Mouse (Mus musculus) CH12.LX (cell line): ENCODE results near the gene Sh2d5. TPM values are rescaled to one million over a fixed set of nuclear protein-coding genes. Genes with fewer than 3 reads are reported as not detected.

Experiments
- DNase-seq: peaks from one replicate; pipeline ENCODE4 v3.0.0-alpha.2; 2013; ENCODE audit errors: extremely low read depth
- H3K27ac ChIP-seq: 2 replicates; pipeline ENCODE4 v1.5.1; 2012; ENCODE audit warnings: low read depth, mild to moderate bottlenecking, control low read depth, moderate library complexity; ENCODE audit not compliant: insufficient read depth
- H3K27me3 ChIP-seq: replicated peaks from 2 replicates; pipeline ENCODE3; 2012; ENCODE audit warnings: inconsistent platforms
- H3K36me3 ChIP-seq, 2 experiments: replicated peaks in 1 of 2; 2 replicates each; pipeline versions ENCODE3 to v1.6.1; 2012; ENCODE audit warnings: inconsistent platforms in 1 of 2, low read length in 1 of 2, mild to moderate bottlenecking in 1 of 2, mixed read lengths in 1 of 2, moderate library complexity in 1 of 2; ENCODE audit not compliant: control insufficient read depth in 1 of 2, insufficient read depth in 1 of 2
- H3K4me1 ChIP-seq, 2 experiments: 2 replicates each; pipeline ENCODE4 v1.6.1; 2012; ENCODE audit warnings: inconsistent platforms in 1 of 2, moderate library complexity in 1 of 2; ENCODE audit not compliant: insufficient read depth in 2 of 2, control insufficient read depth in 1 of 2
- H3K4me2 ChIP-seq: 2 replicates; pipeline ENCODE4 v1.6.1; 2012; ENCODE audit warnings: low read depth, mild to moderate bottlenecking, control low read depth; ENCODE audit not compliant: poor library complexity, insufficient read depth, severe bottlenecking
- H3K4me3 ChIP-seq, 3 experiments: fragments of 150-350 bp in 1 of 3; sonication (generic) in 1 of 3; replicated peaks in 1 of 3; 2 replicates each; pipeline versions ENCODE3 to v1.5.1; 2011 to 2012; ENCODE audit warnings: low read depth in 2 of 3, low read length in 2 of 3, mild to moderate bottlenecking in 2 of 3, moderate library complexity in 2 of 3, control low read depth in 1 of 3, improper control_type of control experiment in 1 of 3, inconsistent platforms in 1 of 3, mixed read lengths in 1 of 3; ENCODE audit not compliant: poor library complexity in 1 of 3
- H3K79me2 ChIP-seq: replicated peaks from 2 replicates; pipeline ENCODE4 v1.6.1; 2012; ENCODE audit warnings: mild to moderate bottlenecking, moderate library complexity; ENCODE audit not compliant: control insufficient read depth, poor library complexity, insufficient read depth, severe bottlenecking; ENCODE audit errors: extremely low read depth
- H3K9ac ChIP-seq: 2 replicates; pipeline ENCODE4 v1.6.1; 2012; ENCODE audit warnings: low read depth, mild to moderate bottlenecking, control low read depth, moderate library complexity; ENCODE audit not compliant: insufficient read depth
- H3K9me3 ChIP-seq: replicated peaks from 2 replicates; pipeline ENCODE3; 2012; ENCODE audit warnings: low read length, inconsistent platforms, mixed read lengths
- BHLHE40 ChIP-seq: IDR thresholded peaks from 2 replicates; pipeline ENCODE4 v1.6.1; 2011; ENCODE audit warnings: mild to moderate bottlenecking, low read depth, low read length, improper control_type of control experiment
- CHD1 ChIP-seq: IDR thresholded peaks from 2 replicates; pipeline ENCODE4 v1.6.1; 2012; ENCODE audit warnings: low read depth, low read length, improper control_type of control experiment, inconsistent platforms
- CHD2 ChIP-seq: IDR thresholded peaks from 2 replicates; pipeline ENCODE4 v1.6.1; 2011; ENCODE audit warnings: low read length, improper control_type of control experiment
- GABPA ChIP-seq: IDR thresholded peaks from 2 replicates; pipeline ENCODE4 v1.6.1; 2012; ENCODE audit warnings: low read depth, low read length, improper control_type of control experiment, inconsistent platforms; ENCODE audit not compliant: insufficient replicate concordance
- IRF4 ChIP-seq: IDR thresholded peaks from 2 replicates; pipeline ENCODE4 v1.6.1; 2014; ENCODE audit warnings: low read depth, mild to moderate bottlenecking, inconsistent platforms, low read length, improper control_type of control experiment
- JUN ChIP-seq: IDR thresholded peaks from 2 replicates; pipeline ENCODE4 v1.6.1; 2011; ENCODE audit warnings: low read depth, mild to moderate bottlenecking, low read length, improper control_type of control experiment, moderate library complexity; ENCODE audit not compliant: insufficient read depth
- JUND ChIP-seq: conservative IDR thresholded peaks from 2 replicates; pipeline ENCODE4 v1.6.1; 2011; ENCODE audit warnings: low read depth, low read length, improper control_type of control experiment
- MAX ChIP-seq: IDR thresholded peaks from 2 replicates; pipeline ENCODE4 v1.6.1; 2011; ENCODE audit warnings: low read length, improper control_type of control experiment
- MAZ ChIP-seq: IDR thresholded peaks from 2 replicates; pipeline ENCODE4 v1.6.1; 2012; ENCODE audit warnings: low read depth, mild to moderate bottlenecking, inconsistent platforms, low read length, improper control_type of control experiment, moderate library complexity
- MEF2A ChIP-seq: IDR thresholded peaks from 2 replicates; pipeline ENCODE4 v1.6.1; 2014; ENCODE audit warnings: low read depth, mild to moderate bottlenecking, inconsistent platforms, low read length, improper control_type of control experiment, borderline replicate concordance
- MYC ChIP-seq: IDR thresholded peaks from 2 replicates; pipeline ENCODE4 v1.6.1; 2011; ENCODE audit warnings: low read depth, mild to moderate bottlenecking, improper control_type of control experiment, low read length
- POLR2A ChIP-seq: IDR thresholded peaks from 2 replicates; pipeline ENCODE4 v1.6.1; 2011; ENCODE audit warnings: low read depth, mild to moderate bottlenecking, improper control_type of control experiment, low read length
- SIN3A ChIP-seq: IDR thresholded peaks from 2 replicates; pipeline ENCODE4 v1.6.1; 2012; ENCODE audit warnings: low read length, improper control_type of control experiment, inconsistent platforms
- TCF12 ChIP-seq: IDR thresholded peaks from 2 replicates; pipeline ENCODE4 v1.6.1; 2014; ENCODE audit warnings: low read depth, mild to moderate bottlenecking, inconsistent platforms, low read length, improper control_type of control experiment
- USF1 ChIP-seq: IDR thresholded peaks from 2 replicates; pipeline ENCODE4 v1.6.1; 2014; ENCODE audit warnings: low read depth, mild to moderate bottlenecking, inconsistent platforms, low read length, improper control_type of control experiment
- USF2 ChIP-seq: conservative IDR thresholded peaks from 2 replicates; pipeline ENCODE4 v1.6.1; 2011; ENCODE audit warnings: low read depth, low read length, improper control_type of control experiment
- ZC3H11A ChIP-seq: IDR thresholded peaks from 2 replicates; pipeline ENCODE4 v1.6.1; 2012; ENCODE audit warnings: low read depth, mild to moderate bottlenecking, inconsistent platforms, low read length, improper control_type of control experiment
- ZMIZ1 ChIP-seq: IDR thresholded peaks from 2 replicates; pipeline ENCODE4 v1.6.1; 2012; ENCODE audit warnings: low read depth, mild to moderate bottlenecking, inconsistent platforms, low read length, improper control_type of control experiment
- ZNF384 ChIP-seq: IDR thresholded peaks from 2 replicates; pipeline ENCODE4 v1.6.1; 2012; ENCODE audit warnings: low read depth, low read length, improper control_type of control experiment, inconsistent platforms
- dilution Hi-C: fragments of 300-500 bp; cut with MboI; formaldehyde crosslinking; loops from 2 replicates; pipeline ENCODE4 v1.14.3; 2020; ENCODE audit warnings: low sequenced_read_pairs; ENCODE audit not compliant: extremely low pct_unique_long_range_greater_than_20kb, extremely low pct_ligation_motif_present
- in situ Hi-C: fragments of 300-500 bp; cut with MboI; formaldehyde crosslinking; loops from 3 replicates; pipeline ENCODE4 v1.14.3; 2019; ENCODE audit warnings: low sequenced_read_pairs, low pct_ligation_motif_present, low pct_unique_long_range_greater_than_20kb, mixed read lengths
- polyA plus RNA-seq: library from polyadenylated mRNA; unstranded; fragments of >175 nt; gene quantifications from 2 replicates; pipeline ENCODE4 v1.2.1, GENCODE M21; 2012; ENCODE audit warnings: low read depth; ENCODE audit not compliant: insufficient read length
- total RNA-seq, 2 experiments: library from RNA; depleted of rRNA; stranded (reverse); fragments of 300-350 nt in 1 of 2; fragments of >200 nt in 1 of 2; gene quantifications; 2 replicates each; pipeline ENCODE4 v1.2.3; 2012 to 2014

Sh2d5 gene
- total and polyA plus RNA-seq, 3 experiments: 0.24 to 0.68 (median 0.57) TPM

GRCm38 (mm10) chr4:138220761-138221160, 29.4 kb upstream of the Sh2d5 start:
- no peak overlapping the region for H3K27ac ChIP-seq
- peaks cover 51% of the 10 kb centered on the region for H3K79me2 ChIP-seq
- no peak overlapping the region for H3K4me3 ChIP-seq
- H3K9me3 ChIP-seq: no peaks in the 10 kb centered on the region
- no peaks in the 10 kb centered on the region for H3K27me3 ChIP-seq
- H3K9ac ChIP-seq: no peak overlapping the region
- TF ChIP-seq MYC (no peak), CHD2 (no peak), BHLHE40 (peak; percentile 67), MEF2A (no peak), USF1 (no peak), SIN3A (peak; percentile 30; the same call in 1 of the 2 replicates), ZMIZ1 (no peak), GABPA (no peak), TCF12 (no peak), MAZ (no peak)
- DNase-seq: no peak
- dilution Hi-C loops: no loop called here
- peaks cover 30 to 55% of the 10 kb centered on the region in 2 experiments for H3K36me3 ChIP-seq
- peaks cover 7 to 43% of the 10 kb centered on the region in 2 experiments for H3K4me1 ChIP-seq
- H3K4me2 ChIP-seq: no peak overlapping the region
- in situ Hi-C loops: no loop called here

DNA sequence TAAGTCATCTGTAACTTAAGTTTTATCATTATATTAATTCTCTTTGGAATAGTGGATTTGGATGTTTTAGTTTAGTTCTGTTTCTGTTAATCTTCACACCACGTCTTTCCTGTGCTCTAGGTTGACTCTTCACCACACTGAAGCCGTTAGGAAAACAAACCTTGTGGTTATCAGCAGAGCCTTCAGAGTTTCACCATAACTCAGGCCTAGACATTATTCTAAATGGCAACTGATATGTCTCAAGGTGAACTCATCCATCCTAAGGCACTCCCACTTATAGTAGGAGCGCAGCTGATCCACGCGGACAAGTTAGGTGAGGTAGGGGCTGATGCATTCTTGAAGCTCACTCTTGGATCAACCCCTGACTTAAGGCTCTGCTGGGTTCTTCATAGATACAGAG, 28.8 kb upstream of the Sh2d5 start:
- Histone ChIP-seq H3K27me3 (no peaks in the 10 kb centered on the region), H3K4me3 (no peak overlapping the region), H3K4me1 (peaks cover 7 to 40% of the 10 kb centered on the region in 2 experiments), H3K36me3 (peaks cover 36 to 61% of the 10 kb centered on the region in 2 experiments), H3K27ac (no peak overlapping the region), H3K4me2 (no peak overlapping the region), H3K9me3 (no peaks in the 10 kb centered on the region), H3K79me2 (peaks cover 51% of the 10 kb centered on the region), H3K9ac (no peak overlapping the region)
- TF ChIP-seq ZNF384 (no peak), JUND (no peak), ZMIZ1 (no peak), GABPA (no peak), ZC3H11A (no peak), USF2 (no peak), JUN (no peak), TCF12 (no peak), POLR2A (no peak), MAX (no peak), CHD1 (no peak), IRF4 (no peak)
- dilution Hi-C loops: no loop called here
- DNase-seq: no peak
- in situ Hi-C loops: no loop called here
